Mouse (Mus musculus): Measurements from ENCODE around the gene Plekhh3. TPM values are rescaled to one million over a fixed set of nuclear protein-coding genes. Genes with fewer than 3 reads are reported as not detected.
A peak's percentile ranks its signal among the peaks of the same experiment; 100 is the strongest.

The Plekhh3 gene
- polyA plus RNA-seq, 1 experiment, result 6.4 TPM

DNA sequence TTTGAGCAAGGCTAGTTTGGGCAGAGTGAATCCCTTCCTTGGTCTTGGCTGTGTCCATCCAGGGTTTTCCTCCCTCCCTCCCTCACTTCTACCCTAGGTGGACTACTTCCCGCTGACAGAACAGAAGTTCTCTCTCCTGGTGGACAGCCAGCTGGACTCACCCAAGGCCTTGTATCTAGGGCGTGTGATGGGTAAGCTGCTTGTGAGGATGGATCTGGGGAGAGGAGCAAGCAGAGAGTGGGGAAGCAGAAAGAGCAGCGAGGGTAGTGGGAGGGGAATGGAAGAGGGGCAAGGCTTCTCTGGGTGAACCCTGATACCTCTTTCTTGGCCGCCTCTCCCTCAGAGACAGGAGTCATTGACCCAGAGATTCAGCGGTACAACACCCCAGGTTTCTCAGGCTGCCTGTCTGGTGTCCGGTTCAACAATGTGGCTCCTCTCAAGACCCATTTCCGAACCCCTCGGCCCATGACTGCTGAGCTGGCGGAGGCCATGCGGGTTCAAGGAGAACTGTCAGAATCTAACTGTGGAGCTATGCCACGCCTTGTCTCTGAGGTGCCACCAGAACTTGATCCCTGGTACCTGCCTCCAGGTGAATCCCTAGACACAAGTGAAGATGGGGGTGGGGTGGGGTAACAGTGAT, 17.1 kb upstream of the Plekhh3 start:
- Histone ChIP-seq H3K27ac (ENCODE audit: insufficient read depth, low read depth, low read length) (no peak overlapping the region), H3K4me3 (ENCODE audit: insufficient read depth, low read length) (no peak overlapping the region), H3K4me1 (ENCODE audit: control insufficient read depth, insufficient read depth, low read length) (peaks cover 6% of the 10 kb centered on the region; the same call in 1 of the 2 replicates)
- TF ChIP-seq CTCF (IDR thresholded peaks at IDR 0.05; ENCODE audit: low read depth, low read length), result no peak
- no peak for TF ChIP-seq POLR2A (IDR thresholded peaks at IDR 0.05; ENCODE audit: borderline replicate concordance, low read depth, low read length)

DNA sequence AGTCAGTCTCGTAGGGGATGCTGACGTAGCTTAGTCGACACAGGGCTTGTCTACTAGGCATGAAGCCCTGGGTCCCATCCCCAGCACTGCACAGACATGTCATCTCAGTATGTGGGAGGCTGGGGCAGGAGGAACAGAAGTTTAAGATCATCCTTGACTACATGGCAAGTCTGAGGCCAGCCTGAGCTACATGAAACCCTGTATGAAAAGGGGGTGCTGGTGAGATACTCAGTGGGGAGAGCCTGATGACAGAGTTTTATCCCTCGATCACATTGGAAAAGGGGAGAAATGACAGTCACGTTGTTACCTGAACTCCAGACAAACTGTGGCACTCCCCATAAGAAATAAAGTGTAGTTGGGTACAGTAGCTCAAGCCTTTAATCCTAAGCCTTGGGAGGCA, 16.4 kb upstream of the Plekhh3 start:
- peaks cover 6% of the 10 kb centered on the region; the same call in 1 of the 2 replicates for H3K4me1 ChIP-seq (ENCODE audit: control insufficient read depth, insufficient read depth, low read length)
- H3K27ac ChIP-seq (ENCODE audit: insufficient read depth, low read depth, low read length), result no peak overlapping the region
- TF ChIP-seq CTCF (IDR thresholded peaks at IDR 0.05; ENCODE audit: low read depth, low read length) (no peak), POLR2A (IDR thresholded peaks at IDR 0.05; ENCODE audit: borderline replicate concordance, low read depth, low read length) (no peak)
- H3K4me3 ChIP-seq (ENCODE audit: insufficient read depth, low read length), result no peak overlapping the region

DNA sequence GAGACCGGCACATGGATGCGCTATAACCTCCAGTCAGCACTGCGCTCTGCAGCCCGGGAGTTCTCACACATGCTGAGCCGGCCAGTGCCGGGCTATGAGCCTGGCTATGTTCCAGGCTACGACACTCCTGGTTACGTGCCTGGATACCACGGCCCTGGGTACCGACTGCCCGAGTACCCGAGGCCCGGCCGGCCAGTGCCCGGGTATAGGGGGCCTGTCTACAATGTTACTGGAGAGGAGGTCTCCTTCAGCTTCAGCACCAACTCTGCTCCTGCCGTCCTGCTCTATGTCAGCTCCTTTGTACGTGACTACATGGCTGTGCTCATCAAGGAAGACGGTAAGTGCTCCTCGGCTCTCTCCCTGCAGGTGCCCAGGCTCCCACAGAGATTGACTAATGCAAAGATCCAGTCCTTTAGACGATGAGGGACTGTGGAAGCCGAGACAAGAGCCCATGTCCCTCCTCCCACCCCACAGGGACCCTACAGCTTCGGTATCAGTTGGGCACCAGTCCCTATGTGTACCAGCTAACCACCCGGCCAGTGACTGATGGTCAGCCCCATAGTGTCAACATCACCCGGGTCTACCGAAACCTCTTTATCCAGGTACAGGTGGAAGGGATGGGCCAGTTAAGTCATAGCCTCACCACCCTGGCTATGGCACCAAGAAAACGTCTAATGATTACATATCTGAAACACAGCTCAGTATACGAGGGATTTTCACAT, 15.5 kb upstream of the Plekhh3 start:
- Histone ChIP-seq H3K4me1 (ENCODE audit: control insufficient read depth, insufficient read depth, low read length) (peaks cover 6% of the 10 kb centered on the region; the same call in 1 of the 2 replicates), H3K4me3 (ENCODE audit: insufficient read depth, low read length) (no peak overlapping the region), H3K27ac (ENCODE audit: insufficient read depth, low read depth, low read length) (no peak overlapping the region)
- no peak for TF ChIP-seq CTCF (IDR thresholded peaks at IDR 0.05; ENCODE audit: low read depth, low read length)

DNA sequence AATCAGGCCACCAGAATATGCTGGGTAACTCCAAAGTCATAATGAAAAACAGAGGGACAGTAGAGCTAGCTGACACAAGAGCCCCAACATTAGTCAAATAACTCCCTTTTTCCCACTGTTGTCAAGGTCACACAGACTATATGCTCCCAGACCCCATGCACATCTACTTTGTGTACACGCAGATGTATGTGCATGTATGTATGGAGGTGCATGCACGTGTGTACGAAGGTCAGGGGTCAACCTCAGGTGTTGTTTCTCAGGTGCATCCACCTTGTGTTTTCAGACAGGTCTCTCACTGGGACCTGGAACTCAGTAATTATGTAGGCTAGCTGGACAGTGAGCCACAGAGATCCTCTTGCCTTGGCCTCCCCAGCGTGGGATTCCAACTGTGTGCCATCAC, 14.3 kb upstream of the Plekhh3 start:
- H3K27ac ChIP-seq (ENCODE audit: insufficient read depth, low read depth, low read length), result no peak overlapping the region
- H3K4me3 ChIP-seq (ENCODE audit: insufficient read depth, low read length), result no peak overlapping the region
- TF ChIP-seq POLR2A (IDR thresholded peaks at IDR 0.05; ENCODE audit: borderline replicate concordance, low read depth, low read length), result no peak
- TF ChIP-seq CTCF (IDR thresholded peaks at IDR 0.05; ENCODE audit: low read depth, low read length), result no peak
- H3K4me1 ChIP-seq (ENCODE audit: control insufficient read depth, insufficient read depth, low read length), result peaks cover 6% of the 10 kb centered on the region; the same call in 1 of the 2 replicates

DNA sequence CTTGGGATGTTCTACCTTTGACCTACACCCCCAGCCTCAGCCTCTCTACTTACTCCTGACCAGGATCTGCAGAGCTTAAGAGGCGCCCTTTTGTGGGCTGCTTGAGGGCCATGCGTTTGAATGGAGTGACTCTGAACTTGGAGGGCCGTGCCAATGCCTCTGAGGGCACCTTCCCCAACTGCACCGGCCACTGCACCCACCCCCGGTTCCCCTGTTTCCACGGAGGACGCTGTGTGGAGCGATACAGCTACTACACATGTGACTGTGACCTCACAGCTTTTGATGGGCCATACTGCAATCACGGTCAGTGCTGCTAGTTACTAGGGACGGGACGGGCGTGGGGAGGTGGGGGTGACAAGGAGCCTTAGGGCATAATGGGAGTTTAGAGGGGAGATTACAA, 13.8 kb upstream of the Plekhh3 start:
- TF ChIP-seq POLR2A (IDR thresholded peaks at IDR 0.05; ENCODE audit: borderline replicate concordance, low read depth, low read length), result no peak
- TF ChIP-seq CTCF (IDR thresholded peaks at IDR 0.05; ENCODE audit: low read depth, low read length), result no peak
- no peak overlapping the region for H3K27ac ChIP-seq (ENCODE audit: insufficient read depth, low read depth, low read length)
- H3K4me3 ChIP-seq (ENCODE audit: insufficient read depth, low read length), result no peak overlapping the region
- H3K4me1 ChIP-seq (ENCODE audit: control insufficient read depth, insufficient read depth, low read length), result peaks cover 3% of the 10 kb centered on the region; the same call in 1 of the 2 replicates

DNA sequence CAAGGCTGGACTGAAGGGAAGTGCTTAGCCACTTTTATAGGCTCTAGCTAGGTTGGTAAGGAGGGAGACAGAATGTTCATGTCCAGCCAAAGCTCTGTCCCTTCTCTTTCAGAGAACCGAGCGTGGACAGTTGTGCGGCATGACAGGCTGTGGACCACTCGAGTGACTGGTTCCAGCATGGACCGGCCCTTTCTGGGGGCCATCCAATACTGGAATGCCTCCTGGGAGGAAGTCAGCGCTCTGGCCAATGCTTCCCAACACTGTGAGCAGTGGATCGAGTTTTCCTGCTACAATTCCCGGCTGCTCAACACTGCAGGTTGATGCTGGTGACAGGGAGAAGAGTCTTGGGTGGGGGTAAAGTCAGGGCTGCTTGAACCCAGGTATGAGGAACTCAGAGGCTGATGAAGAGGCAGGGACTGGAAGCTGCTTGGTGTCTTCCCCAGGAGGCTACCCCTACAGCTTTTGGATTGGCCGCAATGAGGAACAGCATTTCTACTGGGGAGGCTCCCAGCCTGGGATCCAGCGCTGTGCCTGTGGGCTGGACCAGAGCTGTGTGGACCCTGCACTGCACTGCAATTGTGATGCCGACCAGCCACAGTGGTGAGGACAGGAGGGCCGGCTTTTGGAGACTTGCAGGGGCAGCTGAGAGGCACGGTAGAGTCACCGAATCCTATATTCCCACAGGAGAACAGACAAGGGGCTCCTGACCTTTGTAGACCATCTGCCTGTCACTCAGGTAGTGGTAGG, 11.8 kb upstream of the Plekhh3 start:
- no peak overlapping the region for H3K27ac ChIP-seq (ENCODE audit: insufficient read depth, low read depth, low read length)
- TF ChIP-seq CTCF (IDR thresholded peaks at IDR 0.05; ENCODE audit: low read depth, low read length) (no peak), POLR2A (IDR thresholded peaks at IDR 0.05; ENCODE audit: borderline replicate concordance, low read depth, low read length) (no peak)
- H3K4me1 ChIP-seq (ENCODE audit: control insufficient read depth, insufficient read depth, low read length), result no peaks in the 10 kb centered on the region
- no peak overlapping the region for H3K4me3 ChIP-seq (ENCODE audit: insufficient read depth, low read length)

DNA sequence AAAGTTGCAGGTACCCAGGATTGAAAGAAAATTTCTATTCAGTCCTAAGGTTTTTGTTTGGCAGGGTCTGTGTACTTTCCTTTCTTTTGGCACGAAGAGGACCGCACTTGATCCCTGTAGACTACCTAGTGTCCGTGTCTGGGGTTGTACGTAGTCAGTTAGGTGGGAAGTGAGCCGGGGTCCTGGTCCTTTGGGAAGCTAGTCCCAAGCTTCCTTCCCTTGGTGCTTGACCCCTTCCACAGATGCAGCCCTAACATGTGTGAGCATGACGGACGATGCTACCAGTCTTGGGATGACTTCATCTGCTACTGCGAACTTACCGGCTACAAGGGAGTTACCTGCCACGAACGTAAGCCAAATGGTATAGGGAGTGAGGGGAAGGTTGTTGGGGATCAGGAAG, 10.8 kb upstream of the Plekhh3 start:
- H3K4me3 ChIP-seq (ENCODE audit: insufficient read depth, low read length), result no peak overlapping the region
- TF ChIP-seq CTCF (IDR thresholded peaks at IDR 0.05; ENCODE audit: low read depth, low read length), result no peak
- TF ChIP-seq POLR2A (IDR thresholded peaks at IDR 0.05; ENCODE audit: borderline replicate concordance, low read depth, low read length), result no peak
- H3K4me1 ChIP-seq (ENCODE audit: control insufficient read depth, insufficient read depth, low read length), result no peaks in the 10 kb centered on the region
- no peak overlapping the region for H3K27ac ChIP-seq (ENCODE audit: insufficient read depth, low read depth, low read length)

DNA sequence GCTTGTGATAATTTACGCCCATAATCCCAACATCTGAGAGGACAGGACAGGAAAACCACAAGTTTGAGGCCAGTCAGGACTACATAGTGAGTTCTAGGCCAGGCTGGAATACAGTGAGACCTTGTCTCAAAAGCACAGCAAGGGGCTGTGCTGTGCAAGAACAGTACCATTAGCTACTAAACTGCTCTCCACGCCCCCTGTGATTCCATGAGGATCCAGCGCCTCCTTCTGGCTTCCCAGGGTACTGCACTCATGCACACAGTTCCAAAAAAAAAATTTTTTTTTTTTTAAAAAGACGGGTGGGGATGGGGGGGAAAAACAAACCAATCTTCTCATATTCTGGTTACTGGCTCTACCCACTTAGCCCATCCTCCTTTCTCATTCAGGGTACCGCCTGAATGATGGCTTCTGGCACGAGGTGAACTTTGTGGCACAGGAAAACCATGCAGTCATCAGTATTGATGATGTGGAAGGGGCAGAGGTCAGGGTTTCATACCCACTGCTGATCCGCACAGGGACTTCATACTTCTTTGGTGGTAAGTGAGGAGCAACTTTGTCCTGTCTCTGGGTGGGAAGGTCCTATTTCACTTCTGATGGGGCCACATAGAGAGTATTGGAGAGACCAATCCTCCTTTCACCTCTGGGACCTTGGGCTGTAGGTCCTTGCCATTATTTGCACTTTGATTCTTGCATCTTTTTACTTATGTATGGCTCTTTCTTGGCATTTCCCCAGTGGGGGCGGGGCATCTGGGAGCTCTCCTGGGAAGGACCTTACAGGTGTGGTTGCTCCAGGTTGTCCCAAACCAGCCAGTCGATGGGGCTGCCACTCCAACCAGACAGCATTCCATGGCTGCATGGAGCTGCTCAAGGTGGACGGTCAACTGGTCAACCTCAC, 9.9 kb upstream of the Plekhh3 start:
- Histone ChIP-seq H3K4me3 (ENCODE audit: insufficient read depth, low read length) (no peak overlapping the region), H3K27ac (ENCODE audit: insufficient read depth, low read depth, low read length) (no peak overlapping the region), H3K4me1 (ENCODE audit: control insufficient read depth, insufficient read depth, low read length) (no peaks in the 10 kb centered on the region)
- TF ChIP-seq POLR2A (IDR thresholded peaks at IDR 0.05; ENCODE audit: borderline replicate concordance, low read depth, low read length) (no peak), CTCF (IDR thresholded peaks at IDR 0.05; ENCODE audit: low read depth, low read length) (peak; percentile 83)

DNA sequence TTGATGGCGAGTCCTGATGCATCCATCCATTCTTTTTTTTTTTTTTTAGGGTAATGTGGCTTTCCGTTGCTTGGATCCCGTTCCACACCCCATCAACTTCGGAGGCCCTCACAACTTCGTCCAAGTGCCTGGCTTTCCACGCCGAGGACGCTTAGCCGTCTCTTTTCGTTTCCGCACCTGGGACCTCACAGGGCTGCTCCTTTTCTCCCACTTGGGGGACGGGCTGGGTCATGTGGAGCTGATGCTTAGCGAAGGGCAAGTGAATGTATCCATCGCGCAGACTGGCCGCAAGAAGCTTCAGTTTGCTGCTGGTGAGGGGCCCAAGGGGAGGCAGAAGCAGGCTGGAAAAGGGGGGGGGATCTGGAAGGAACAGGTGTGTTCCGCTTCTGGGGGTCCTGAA, 9.1 kb upstream of the Plekhh3 start:
- TF ChIP-seq CTCF (IDR thresholded peaks at IDR 0.05; ENCODE audit: low read depth, low read length) (no peak), POLR2A (IDR thresholded peaks at IDR 0.05; ENCODE audit: borderline replicate concordance, low read depth, low read length) (no peak)
- no peak overlapping the region for H3K27ac ChIP-seq (ENCODE audit: insufficient read depth, low read depth, low read length)
- peaks cover 2% of the 10 kb centered on the region; the same call in 1 of the 2 replicates for H3K4me1 ChIP-seq (ENCODE audit: control insufficient read depth, insufficient read depth, low read length)
- no peak overlapping the region for H3K4me3 ChIP-seq (ENCODE audit: insufficient read depth, low read length)
